Mouse (Mus musculus): ENCODE results near the gene Thnsl1. TPM values are rescaled to one million over a fixed set of nuclear protein-coding genes. Genes with fewer than 3 reads are reported as not detected.
"Not testable (repeated sequence)": the region's sequence is repeated elsewhere in the genome, so short reads cannot be mapped to it uniquely, and the experiment has no call there.

The Thnsl1 gene
- polyA plus RNA-seq, 1 experiment, result 1.2 TPM

DNA sequence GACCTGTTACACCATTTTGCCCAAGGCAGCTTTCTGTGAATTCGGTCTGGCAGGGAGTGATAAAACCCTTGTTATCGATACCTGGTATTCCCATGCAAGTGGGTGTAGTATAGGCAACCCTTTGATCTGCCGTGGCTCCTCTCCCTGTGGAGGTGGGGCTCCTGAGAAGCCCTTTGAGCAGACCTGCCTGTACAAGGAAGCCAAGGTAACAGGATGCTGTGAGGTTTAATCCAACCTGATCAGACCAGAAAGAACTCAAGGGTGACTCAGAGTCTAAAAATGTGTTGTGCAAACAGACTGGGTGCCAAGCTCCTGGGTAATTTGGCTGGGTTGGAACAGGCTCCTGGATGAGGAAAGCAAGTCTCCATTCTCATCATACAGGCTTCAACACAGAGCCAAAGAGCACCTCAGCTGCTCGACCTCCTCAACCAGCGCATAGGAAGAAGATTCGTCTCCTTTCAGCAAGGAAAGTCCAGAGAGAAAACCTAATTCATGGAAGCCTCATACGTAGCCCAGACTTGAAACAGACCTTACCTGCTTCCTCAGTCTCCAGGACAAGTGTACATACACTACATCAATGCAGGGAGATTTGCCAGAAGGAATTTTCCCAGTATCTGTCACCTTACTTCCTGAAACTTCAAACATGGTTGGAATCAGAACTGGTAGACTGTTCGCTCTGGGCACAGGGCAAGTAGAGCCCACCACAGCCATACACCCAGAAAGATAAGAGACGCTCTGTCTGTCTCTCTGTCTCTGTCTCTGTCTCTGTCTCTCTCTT lies 29.5 kb downstream of the Thnsl1 start:
- Histone ChIP-seq H3K27ac (ENCODE audit: insufficient read depth, low read length) (no peak overlapping the region), H3K4me1 (ENCODE audit: control insufficient read depth, insufficient read depth, insufficient read length) (no peaks in the 10 kb centered on the region), H3K27me3 (ENCODE audit: control insufficient read depth, insufficient read depth, low read length) (no peaks in the 10 kb centered on the region), H3K36me3 (ENCODE audit: control insufficient read depth, insufficient read depth, low read length) (no peaks in the 10 kb centered on the region), H3K4me3 (ENCODE audit: extremely low read depth, insufficient read depth, insufficient read length) (no peak overlapping the region)
- TF ChIP-seq CTCF (IDR thresholded peaks at IDR 0.05; ENCODE audit: extremely low read depth, insufficient read depth, insufficient read length, insufficient replicate concordance) (no peak), POLR2A (IDR thresholded peaks at IDR 0.05; ENCODE audit: low read depth, low read length) (no peak)
- DNase-seq (ENCODE audit: low read depth in 1 of 2, low spot score in 2 of 2), result no peak
- 83% methylated on average over 9 of the region's 9 CpGs for WGBS

DNA sequence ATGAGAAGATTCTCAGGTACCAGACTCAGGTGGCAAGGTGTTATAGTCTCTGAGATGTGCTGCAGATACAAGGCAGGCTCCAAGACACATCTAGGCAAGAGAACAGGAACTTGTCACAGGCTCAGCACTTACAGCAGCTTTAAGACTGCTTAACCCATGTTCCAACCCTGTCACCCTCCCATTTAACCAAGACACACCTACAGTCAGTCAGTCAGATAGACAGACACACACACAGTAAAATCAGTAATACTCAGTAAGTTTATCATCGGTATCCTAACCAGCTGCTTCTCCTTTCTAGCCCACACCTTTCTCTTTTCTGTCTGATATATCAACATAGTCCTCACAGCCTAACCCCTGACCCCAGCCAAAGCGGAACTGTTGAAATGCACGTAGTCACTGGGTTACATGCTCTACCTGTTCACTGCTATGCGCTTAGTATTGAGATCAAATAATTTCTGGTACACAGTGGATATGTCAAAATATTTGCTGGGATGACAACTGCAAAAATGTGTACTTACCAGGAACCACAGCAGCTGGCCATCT lies 30.4 kb downstream of the Thnsl1 start:
- H3K4me1 ChIP-seq (ENCODE audit: control insufficient read depth, insufficient read depth, insufficient read length), result no peaks in the 10 kb centered on the region
- 62% methylated on average over 4 of the region's 4 CpGs for WGBS
- no peaks in the 10 kb centered on the region for H3K36me3 ChIP-seq (ENCODE audit: control insufficient read depth, insufficient read depth, low read length)
- TF ChIP-seq POLR2A (IDR thresholded peaks at IDR 0.05; ENCODE audit: low read depth, low read length) (no peak), CTCF (IDR thresholded peaks at IDR 0.05; ENCODE audit: extremely low read depth, insufficient read depth, insufficient read length, insufficient replicate concordance) (no peak)
- H3K27ac ChIP-seq (ENCODE audit: insufficient read depth, low read length), result no peak overlapping the region
- H3K27me3 ChIP-seq (ENCODE audit: control insufficient read depth, insufficient read depth, low read length), result no peaks in the 10 kb centered on the region
- DNase-seq (ENCODE audit: low read depth in 1 of 2, low spot score in 2 of 2), result no peak
- no peak overlapping the region for H3K4me3 ChIP-seq (ENCODE audit: extremely low read depth, insufficient read depth, insufficient read length)

DNA sequence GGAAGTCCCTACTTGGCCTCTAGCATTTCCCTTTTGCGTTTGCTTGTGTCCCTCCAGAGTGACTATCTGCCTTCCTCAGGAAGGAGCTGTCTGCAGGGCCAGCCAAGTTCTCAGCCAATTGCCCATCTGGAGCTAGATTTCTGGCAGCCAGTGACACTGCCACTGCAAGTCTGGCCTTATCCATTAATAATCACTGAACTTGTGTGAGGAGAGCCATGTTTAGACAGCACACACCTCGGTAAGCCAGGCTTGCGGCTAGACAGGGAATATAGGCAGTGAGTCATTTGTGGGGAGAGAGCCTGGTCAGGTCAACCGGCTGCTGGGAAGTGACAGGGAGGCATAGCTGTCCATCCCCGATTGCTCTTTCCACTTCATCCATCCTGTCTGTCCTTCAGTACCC lies 31.3 kb downstream of the Thnsl1 start:
- H3K4me3 ChIP-seq (ENCODE audit: extremely low read depth, insufficient read depth, insufficient read length), result no peak overlapping the region
- no peaks in the 10 kb centered on the region for H3K4me1 ChIP-seq (ENCODE audit: control insufficient read depth, insufficient read depth, insufficient read length)
- no peak for TF ChIP-seq CTCF (IDR thresholded peaks at IDR 0.05; ENCODE audit: extremely low read depth, insufficient read depth, insufficient read length, insufficient replicate concordance)
- no peak for TF ChIP-seq POLR2A (IDR thresholded peaks at IDR 0.05; ENCODE audit: low read depth, low read length)
- DNase-seq (ENCODE audit: low read depth in 1 of 2, low spot score in 2 of 2), result no peak
- no peaks in the 10 kb centered on the region for H3K27me3 ChIP-seq (ENCODE audit: control insufficient read depth, insufficient read depth, low read length)
- WGBS, result 54% methylated on average over 5 of the region's 5 CpGs
- H3K36me3 ChIP-seq (ENCODE audit: control insufficient read depth, insufficient read depth, low read length), result no peaks in the 10 kb centered on the region
- H3K27ac ChIP-seq (ENCODE audit: insufficient read depth, low read length), result no peak overlapping the region

DNA sequence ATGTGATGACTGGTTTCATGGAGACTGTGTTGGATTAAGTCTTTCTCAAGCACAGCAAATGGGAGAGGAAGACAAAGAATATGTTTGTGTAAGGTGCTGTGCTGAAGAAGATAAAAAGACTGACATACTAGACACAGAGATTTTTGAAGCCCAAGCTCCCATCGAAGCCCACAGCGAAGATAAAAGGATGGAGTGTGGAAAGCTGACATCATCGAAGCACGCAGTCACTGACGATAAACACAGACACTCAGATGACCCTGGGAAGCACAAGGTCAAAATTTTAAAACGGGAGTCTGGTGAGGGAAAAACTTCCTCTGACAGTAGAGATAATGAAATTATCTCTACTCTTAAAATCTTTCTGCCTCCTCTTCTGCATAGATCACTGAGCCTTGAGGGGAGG lies 38.6 kb downstream of the Thnsl1 start:
- not testable (repeated sequence) for H3K27me3 ChIP-seq (ENCODE audit: control insufficient read depth, insufficient read depth, low read length); DNase-seq (ENCODE audit: low read depth in 1 of 2, low spot score in 2 of 2)
- WGBS, result 95% methylated on average over 4 of the region's 6 CpGs

DNA sequence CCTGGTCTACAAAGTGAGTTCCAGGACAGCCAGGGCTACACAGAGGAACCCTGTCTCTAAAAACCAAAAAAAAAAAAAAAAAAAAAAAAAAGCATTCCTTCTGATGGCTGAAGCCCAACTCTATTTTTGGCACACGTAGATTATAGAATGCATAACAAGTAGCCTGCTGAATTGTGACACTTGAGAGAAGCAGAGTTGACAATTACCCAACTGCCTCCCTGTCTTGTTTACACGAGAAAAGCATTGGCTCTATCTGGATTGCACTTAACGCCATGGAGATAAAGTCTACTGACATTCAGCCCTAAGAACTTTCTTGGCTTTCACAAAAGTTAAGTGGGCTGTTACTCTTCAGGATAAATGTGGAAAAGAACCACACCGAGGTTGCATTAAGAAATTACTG lies 39.5 kb downstream of the Thnsl1 start:
- Histone ChIP-seq H3K4me3 (ENCODE audit: extremely low read depth, insufficient read depth, insufficient read length) (no peak overlapping the region), H3K27ac (ENCODE audit: insufficient read depth, low read length) (no peak overlapping the region), H3K36me3 (ENCODE audit: control insufficient read depth, insufficient read depth, low read length) (no peaks in the 10 kb centered on the region), H3K27me3 (ENCODE audit: control insufficient read depth, insufficient read depth, low read length) (no peaks in the 10 kb centered on the region), H3K4me1 (ENCODE audit: control insufficient read depth, insufficient read depth, insufficient read length) (no peaks in the 10 kb centered on the region)
- DNase-seq (ENCODE audit: low read depth in 1 of 2, low spot score in 2 of 2), result no peak
- TF ChIP-seq POLR2A (IDR thresholded peaks at IDR 0.05; ENCODE audit: low read depth, low read length) (no peak), CTCF (IDR thresholded peaks at IDR 0.05; ENCODE audit: extremely low read depth, insufficient read depth, insufficient read length, insufficient replicate concordance) (no peak)
- WGBS, result 86% methylated on average over 4 of the region's 4 CpGs

More for the DNA sequence above, 38.6 kb downstream of the Thnsl1 start:
- not testable (repeated sequence) for H3K4me1 ChIP-seq (ENCODE audit: control insufficient read depth, insufficient read depth, insufficient read length); H3K4me3 ChIP-seq (ENCODE audit: extremely low read depth, insufficient read depth, insufficient read length); H3K36me3 ChIP-seq (ENCODE audit: control insufficient read depth, insufficient read depth, low read length); H3K27ac ChIP-seq (ENCODE audit: insufficient read depth, low read length)

DNA sequence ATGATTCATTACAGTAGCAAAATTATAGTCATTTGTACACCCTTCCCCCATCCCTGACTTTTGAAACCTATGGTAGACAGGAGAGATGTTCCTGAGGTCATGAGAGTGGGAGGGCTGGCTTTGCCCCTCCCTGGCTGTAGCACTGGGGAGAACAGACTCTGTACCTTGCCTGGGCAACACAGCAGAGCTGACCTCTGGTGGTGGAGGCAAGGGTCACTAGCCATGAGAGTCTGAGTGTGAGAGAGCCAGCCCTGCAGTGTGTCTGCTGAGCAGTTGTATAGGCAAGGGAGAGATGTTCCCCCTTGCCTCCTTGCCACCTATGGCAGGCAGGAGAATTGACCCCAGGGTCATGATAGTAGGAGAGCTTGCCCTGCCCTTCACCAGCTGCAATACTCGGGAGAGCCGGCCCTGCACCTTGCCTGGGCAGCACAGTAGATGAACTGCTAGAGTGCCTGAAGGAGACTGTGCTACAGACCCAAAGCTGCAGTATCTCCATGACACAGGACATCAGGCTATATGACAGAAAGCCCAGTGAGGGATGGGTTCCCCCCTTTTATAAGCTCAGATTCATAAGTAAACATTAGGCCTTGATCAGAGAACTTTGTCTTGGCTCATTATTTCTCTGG lies 40.1 kb downstream of the Thnsl1 start:
- WGBS, result 86% methylated on average over 2 of the region's 2 CpGs
- TF ChIP-seq CTCF (IDR thresholded peaks at IDR 0.05; ENCODE audit: extremely low read depth, insufficient read depth, insufficient read length, insufficient replicate concordance), result no peak
- no peak for TF ChIP-seq POLR2A (IDR thresholded peaks at IDR 0.05; ENCODE audit: low read depth, low read length)
- DNase-seq (ENCODE audit: low read depth in 1 of 2, low spot score in 2 of 2), result no peak
- H3K27ac ChIP-seq (ENCODE audit: insufficient read depth, low read length), result no peak overlapping the region
- no peaks in the 10 kb centered on the region for H3K36me3 ChIP-seq (ENCODE audit: control insufficient read depth, insufficient read depth, low read length)
- no peaks in the 10 kb centered on the region for H3K4me1 ChIP-seq (ENCODE audit: control insufficient read depth, insufficient read depth, insufficient read length)
- H3K27me3 ChIP-seq (ENCODE audit: control insufficient read depth, insufficient read depth, low read length), result no peaks in the 10 kb centered on the region
- no peak overlapping the region for H3K4me3 ChIP-seq (ENCODE audit: extremely low read depth, insufficient read depth, insufficient read length)

DNA sequence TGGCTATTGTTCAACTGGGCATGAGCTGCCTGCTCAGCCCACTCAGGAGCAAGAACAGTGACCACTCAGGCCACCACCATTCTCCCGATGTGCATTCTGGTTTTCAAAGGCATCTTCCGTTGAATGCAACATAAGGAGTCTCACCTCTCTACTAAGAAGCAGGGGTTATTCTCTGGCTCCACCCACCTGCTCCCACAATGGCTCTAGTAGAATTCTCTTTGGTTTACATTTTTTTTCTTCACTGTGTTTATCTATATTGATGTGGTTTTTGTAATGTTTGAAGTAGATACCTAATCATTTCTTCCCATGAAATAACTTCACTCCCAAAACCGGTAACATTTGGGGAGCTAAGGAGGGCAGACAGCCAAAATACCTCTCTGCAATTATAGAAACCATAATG lies 48.1 kb downstream of the Thnsl1 start:
- TF ChIP-seq POLR2A (IDR thresholded peaks at IDR 0.05; ENCODE audit: low read depth, low read length), result no peak
- TF ChIP-seq CTCF (IDR thresholded peaks at IDR 0.05; ENCODE audit: extremely low read depth, insufficient read depth, insufficient read length, insufficient replicate concordance), result no peak
- Histone ChIP-seq H3K4me1 (ENCODE audit: control insufficient read depth, insufficient read depth, insufficient read length) (no peaks in the 10 kb centered on the region), H3K36me3 (ENCODE audit: control insufficient read depth, insufficient read depth, low read length) (no peaks in the 10 kb centered on the region), H3K4me3 (ENCODE audit: extremely low read depth, insufficient read depth, insufficient read length) (no peak overlapping the region), H3K27me3 (ENCODE audit: control insufficient read depth, insufficient read depth, low read length) (no peaks in the 10 kb centered on the region), H3K27ac (ENCODE audit: insufficient read depth, low read length) (no peak overlapping the region)
- WGBS, result 80% methylated on average over 3 of the region's 3 CpGs
- DNase-seq (ENCODE audit: low read depth in 1 of 2, low spot score in 2 of 2), result no peak
